Comparison of ENCODE assay signal across 10 mouse cellular contexts in the genomic region with DNA sequence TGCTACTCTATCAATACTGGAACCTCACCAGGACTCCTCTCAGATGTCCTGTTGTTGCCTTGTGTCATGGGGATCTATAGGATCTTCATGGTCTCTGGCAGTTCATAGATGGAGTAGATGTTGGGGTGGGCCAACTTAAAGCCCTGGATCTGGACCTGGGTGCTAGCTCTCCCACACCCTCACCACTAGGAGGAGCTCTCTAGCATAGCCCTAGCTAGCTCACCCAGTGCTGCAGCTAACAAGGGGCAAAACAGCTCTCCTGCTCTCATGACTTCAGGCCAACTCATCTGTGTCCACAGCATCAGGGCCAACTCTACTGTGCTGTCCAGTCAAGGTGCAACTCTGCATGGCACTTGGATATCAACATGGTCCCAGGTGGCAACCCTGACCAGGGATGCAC.
A peak's percentile ranks its signal among the peaks of the same experiment; 100 is the strongest.
DNase-seq lines count a peak whose midpoint lies in the region; ATAC-seq and TF ChIP-seq lines count a peak whose summit lies in the region.
"Had no signal": no experiment of that assay in that cellular context is flagged by ENCODE, and none has a peak within 500 bp of the region (broad histone marks: within the 10 kb centered on the region; RNA-seq: fewer than 3 reads in every experiment).

No protein-coding gene starts in this region.

- H3K9me3 ChIP-seq in ES-Bruce4 (replicated peaks; ENCODE audit: control insufficient read depth, insufficient read depth, low read length, poor library complexity, severe bottlenecking): no peaks in the 10 kb centered on the region
- H3K9me3 ChIP-seq in forebrain, embryonic 12.5 days: no peaks in the 10 kb centered on the region
- H3K9me3 ChIP-seq: heart, embryonic 15.5 days; liver, embryonic 15.5 days had no signal

- no peak overlapping the region for H3K4me3 ChIP-seq in ES-Bruce4 (ENCODE audit: low read depth, low read length)
- H3K4me3 ChIP-seq in cortical plate, adult 2 months (ENCODE audit: insufficient read depth, low read length): no peak overlapping the region
- H3K4me3 ChIP-seq in forebrain, embryonic 12.5 days (replicated peaks): no peak overlapping the region
- H3K4me3 ChIP-seq: heart, embryonic 15.5 days; liver, embryonic 15.5 days had no signal

- TF ChIP-seq POLR2A in ES-Bruce4 (IDR thresholded peaks at IDR 0.05; ENCODE audit: insufficient read depth, low read length): no peak
- TF ChIP-seq POLR2A in cortical plate, adult 2 months (IDR thresholded peaks at IDR 0.05; ENCODE audit: extremely low read depth, insufficient read depth, low read length): no peak

- peak; percentile 15 to 47 for DNase-seq in heart, adult 18-20 months
- DNase-seq in heart, adult 11 months: no peak
- peak; percentile 46 for DNase-seq in lung, postnatal 36 days
- DNase-seq in urinary bladder, postnatal 10 days (ENCODE audit: low spot score): no peak
- DNase-seq in cerebellum, adult 9-11 months: no peak

- no peak overlapping the region for H3K27ac ChIP-seq in ES-Bruce4 (ENCODE audit: insufficient read depth, low read length)
- H3K27ac ChIP-seq in cortical plate, adult 2 months (ENCODE audit: insufficient read depth, low read length): no peak overlapping the region
- no peak overlapping the region for H3K27ac ChIP-seq in forebrain, embryonic 12.5 days
- H3K27ac ChIP-seq: heart, embryonic 15.5 days; liver, embryonic 15.5 days had no signal

- TF ChIP-seq CTCF in ES-Bruce4 (IDR thresholded peaks at IDR 0.05; ENCODE audit: low read depth, low read length): peak; percentile 63
- TF ChIP-seq CTCF in cortical plate, adult 2 months (IDR thresholded peaks at IDR 0.05; ENCODE audit: extremely low read depth, insufficient read depth, low read length): peak; percentile 58

- H3K4me1 ChIP-seq in ES-Bruce4 (ENCODE audit: control insufficient read depth, insufficient read depth, low read length): no peaks in the 10 kb centered on the region
- H3K4me1 ChIP-seq in cortical plate, adult 2 months (ENCODE audit: control insufficient read depth, insufficient read depth, low read length): no peaks in the 10 kb centered on the region
- H3K4me1 ChIP-seq in forebrain, embryonic 12.5 days: no peaks in the 10 kb centered on the region
- H3K4me1 ChIP-seq: liver, embryonic 15.5 days had no signal

- ATAC-seq in forebrain, embryonic 12.5 days (ENCODE audit: low FRiP score): no peak

- H3K4me2 ChIP-seq in forebrain, embryonic 12.5 days: no peak overlapping the region
- H3K4me2 ChIP-seq: heart, embryonic 15.5 days; liver, embryonic 15.5 days had no signal

- H3K9ac ChIP-seq in ES-Bruce4 (ENCODE audit: low read depth, poor library complexity, severe bottlenecking): no peak overlapping the region
- H3K9ac ChIP-seq in forebrain, embryonic 12.5 days: no peak overlapping the region
- H3K9ac ChIP-seq: heart, embryonic 15.5 days; liver, embryonic 15.5 days had no signal

- H3K36me3 ChIP-seq in ES-Bruce4 (ENCODE audit: control insufficient read depth, insufficient read depth, low read length, poor library complexity, severe bottlenecking): no peaks in the 10 kb centered on the region
- no peaks in the 10 kb centered on the region for H3K36me3 ChIP-seq in forebrain, embryonic 12.5 days (replicated peaks)
- H3K36me3 ChIP-seq: heart, embryonic 15.5 days; liver, embryonic 15.5 days had no signal

- no peak for TF ChIP-seq EP300 in ES-Bruce4 (IDR thresholded peaks at IDR 0.05; ENCODE audit: insufficient read depth, low read depth, low read length)

- H3K27me3 ChIP-seq in ES-Bruce4 (ENCODE audit: control insufficient read depth, insufficient read depth, low read length, poor library complexity, severe bottlenecking): no peaks in the 10 kb centered on the region
- H3K27me3 ChIP-seq in forebrain, embryonic 12.5 days: no peaks in the 10 kb centered on the region
- H3K27me3 ChIP-seq: heart, embryonic 15.5 days; liver, embryonic 15.5 days had no signal

Comparison
In these comparisons a context has a peak if more than half of its experiments do, and no peak if none do; other contexts are left out.
1. DNase-seq: peak in heart, adult 18-20 months (2 of 2) and lung, postnatal 36 days (single experiment); none in heart, adult 11 months (single experiment), urinary bladder, postnatal 10 days (single experiment) and cerebellum, adult 9-11 months (single experiment).